Mouse (Mus musculus) Muller cell, postnatal 12 days (primary cell): Measurements from ENCODE around the gene Col3a1.

Experiments
- DNase-seq: peaks from one replicate; pipeline ENCODE4 v3.0.0-alpha.2; 2015; ENCODE audit errors: inconsistent ontology term

Col3a1 gene

DNA sequence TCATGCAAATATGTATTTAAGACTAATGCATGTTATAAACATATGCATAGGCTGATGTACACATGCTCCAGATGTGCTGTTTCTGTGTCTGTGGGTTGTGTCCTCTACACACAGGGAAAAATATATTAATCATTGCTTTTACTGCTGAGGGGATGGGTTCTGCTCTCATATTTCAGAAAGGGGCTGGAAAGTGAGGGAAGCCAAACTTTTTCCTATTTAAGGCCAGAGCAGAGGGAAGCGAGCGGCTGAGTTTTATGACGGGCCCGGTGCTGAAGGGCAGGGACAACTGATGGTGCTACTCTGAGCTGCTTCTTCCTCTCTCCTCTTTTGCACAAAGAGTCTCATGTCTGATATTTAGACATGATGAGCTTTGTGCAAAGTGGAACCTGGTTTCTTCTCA lies at the start of gene Col3a1:
TSS of gene Col3a1 (plus strand) at position 151 of the 400 bp plus-strand sequence.
- DNase-seq: no peak

DNA sequence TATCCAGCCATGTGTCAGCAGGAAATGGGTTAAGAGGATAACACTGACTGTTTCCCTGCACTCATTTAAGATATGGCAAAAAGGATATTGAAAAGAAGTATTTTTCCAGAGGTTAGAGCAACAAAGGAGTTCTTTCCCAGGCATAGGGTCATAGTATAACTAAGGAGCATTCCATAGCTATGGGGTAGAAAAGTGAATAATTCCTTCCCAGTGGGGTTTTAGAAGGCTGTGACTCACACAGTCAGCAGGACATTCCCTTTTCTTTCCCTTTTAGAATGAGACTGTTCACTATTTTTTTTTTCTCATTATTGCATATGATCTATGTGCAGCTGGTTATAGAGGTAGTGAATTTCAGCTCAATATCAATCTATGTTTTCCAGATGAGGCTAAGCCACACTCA lies 41.9 kb upstream of the Col3a1 start:
- peak; percentile 25 for DNase-seq

DNA sequence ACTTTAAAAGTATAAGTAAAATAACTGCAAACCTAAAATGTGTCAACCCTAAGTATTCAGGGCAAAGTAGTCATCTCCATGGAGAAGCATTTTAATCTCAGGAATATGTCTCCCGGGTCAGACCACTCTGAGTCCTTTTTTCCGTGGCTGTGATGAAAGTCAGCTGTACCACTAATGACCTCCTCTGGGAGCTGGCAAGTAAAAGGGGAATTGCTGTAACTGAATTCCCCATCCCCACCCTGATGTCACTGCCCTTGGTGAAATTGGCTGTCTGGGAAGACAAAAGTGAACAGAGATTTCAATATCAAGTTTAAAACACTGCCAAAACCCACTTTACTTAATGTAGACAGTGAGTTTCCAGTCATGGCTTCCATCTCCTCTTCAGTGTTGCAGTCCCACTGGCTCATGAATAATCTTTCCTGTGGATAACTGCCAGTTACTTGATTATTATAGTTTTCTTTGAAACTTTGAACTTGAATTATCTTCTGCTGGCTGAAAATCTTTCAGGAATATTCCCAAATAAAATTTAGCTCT lies 35.3 kb upstream of the Col3a1 start:
- no peak for DNase-seq

DNA sequence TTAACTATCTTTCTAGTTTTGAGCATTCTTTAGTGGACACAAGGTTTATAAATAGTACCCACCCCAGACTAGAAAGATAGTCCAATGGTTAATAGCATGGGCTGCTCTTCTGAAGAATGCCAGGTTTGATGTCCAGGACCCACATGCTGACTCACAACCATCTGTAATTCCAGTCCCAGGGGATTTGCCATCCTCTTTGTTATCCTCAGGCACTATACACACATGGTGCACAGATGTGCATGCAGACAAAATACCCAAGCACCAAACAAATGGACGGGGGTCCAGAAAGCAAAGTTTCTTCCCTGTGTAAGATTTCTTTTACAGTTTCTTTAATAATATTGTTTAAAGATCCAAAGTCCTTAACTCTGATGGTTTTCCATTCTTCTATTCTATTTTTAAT lies 23.4 kb upstream of the Col3a1 start:
- DNase-seq: no peak

DNA sequence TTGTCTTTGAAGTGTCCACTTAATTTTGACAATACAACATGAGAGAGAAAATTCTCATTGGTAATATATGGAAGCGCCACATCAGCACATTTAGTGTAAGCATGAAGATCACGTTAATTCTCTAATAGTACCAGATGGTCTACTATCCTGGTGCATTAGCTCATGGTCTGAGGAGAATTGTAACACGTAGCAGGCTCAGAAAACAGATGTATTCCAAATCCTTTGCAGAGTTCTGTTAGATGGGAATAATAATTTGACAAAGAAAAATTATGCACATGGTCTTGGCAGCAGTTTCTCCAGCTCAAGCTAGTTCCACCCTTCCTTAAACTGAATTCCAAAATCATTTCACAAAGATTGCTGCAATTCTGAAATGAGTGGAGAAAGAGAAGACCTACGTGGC lies 21.3 kb upstream of the Col3a1 start:
- DNase-seq: no peak

DNA sequence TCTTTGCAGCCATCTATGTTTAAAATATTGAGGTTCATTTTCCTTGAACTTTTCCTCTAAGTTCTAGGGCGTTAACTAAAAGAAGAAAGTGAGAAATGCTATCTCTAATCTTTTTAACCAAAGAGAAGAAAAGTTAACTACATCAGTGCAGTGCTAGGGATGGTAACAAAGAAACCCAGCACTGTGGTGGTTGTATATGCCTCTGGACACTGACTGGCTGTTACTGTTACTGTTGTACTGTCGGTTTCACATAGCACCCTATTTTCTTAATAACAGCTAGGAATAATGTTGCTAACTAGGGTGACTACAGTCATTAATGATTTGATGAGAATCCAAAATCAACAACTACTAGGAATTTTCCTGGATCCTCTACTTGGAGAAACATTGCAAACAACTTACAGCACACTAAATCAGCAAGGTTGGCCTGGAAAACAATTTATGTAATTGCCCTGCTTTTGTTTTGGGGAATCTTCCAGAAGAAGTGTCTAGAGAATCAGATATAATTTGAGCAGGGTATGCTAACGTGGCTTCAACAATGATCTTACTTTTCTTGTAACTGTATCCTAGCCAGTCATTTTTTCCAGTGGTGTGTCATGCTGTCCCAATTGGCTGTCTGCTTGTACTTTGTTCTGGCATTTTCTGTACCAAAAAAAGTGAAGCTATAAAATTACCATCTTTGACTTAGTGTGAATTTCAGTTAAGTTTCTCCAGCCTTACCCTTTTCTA lies 11.8 kb upstream of the Col3a1 start:
- DNase-seq: peak; percentile 83

DNA sequence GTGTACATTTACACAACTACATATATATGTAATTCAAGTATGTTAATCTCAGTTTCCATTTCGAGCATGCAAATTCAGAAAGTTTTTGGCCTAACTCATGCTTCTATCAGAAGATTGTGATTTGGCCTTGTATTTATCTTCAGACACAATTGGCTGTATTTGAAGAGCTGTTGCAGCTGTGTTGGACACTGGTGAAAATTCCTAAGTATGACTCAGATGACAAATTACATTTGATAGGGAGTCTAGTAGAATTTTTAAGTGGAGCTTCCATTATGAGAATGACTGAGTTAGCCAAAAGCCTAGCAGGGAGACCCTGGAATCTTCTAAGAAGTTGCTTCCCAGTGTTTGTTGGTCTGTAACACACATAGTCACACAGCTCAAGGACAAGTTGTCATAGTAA lies 7.1 kb upstream of the Col3a1 start:
- peak; percentile 78 for DNase-seq

DNA sequence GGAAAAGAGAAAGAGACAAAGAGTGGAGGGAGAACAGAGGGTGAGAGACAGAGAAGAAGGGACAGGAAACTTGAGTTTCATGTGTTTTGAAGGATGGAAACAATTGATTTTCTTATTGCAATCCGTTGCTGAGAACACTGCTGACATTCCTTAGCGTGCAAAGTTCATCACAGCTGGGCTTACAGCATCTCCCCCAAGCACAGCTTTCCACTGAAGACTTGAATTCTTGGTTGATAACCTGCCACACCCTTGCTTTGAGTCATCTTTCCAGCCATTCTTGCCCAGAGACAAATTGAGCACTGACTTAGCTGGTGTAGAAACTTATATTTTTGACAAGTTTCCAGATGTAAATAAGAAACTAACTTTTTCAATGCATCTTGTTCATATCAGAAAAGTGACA lies 2.3 kb upstream of the Col3a1 start:
- DNase-seq: no peak

DNA sequence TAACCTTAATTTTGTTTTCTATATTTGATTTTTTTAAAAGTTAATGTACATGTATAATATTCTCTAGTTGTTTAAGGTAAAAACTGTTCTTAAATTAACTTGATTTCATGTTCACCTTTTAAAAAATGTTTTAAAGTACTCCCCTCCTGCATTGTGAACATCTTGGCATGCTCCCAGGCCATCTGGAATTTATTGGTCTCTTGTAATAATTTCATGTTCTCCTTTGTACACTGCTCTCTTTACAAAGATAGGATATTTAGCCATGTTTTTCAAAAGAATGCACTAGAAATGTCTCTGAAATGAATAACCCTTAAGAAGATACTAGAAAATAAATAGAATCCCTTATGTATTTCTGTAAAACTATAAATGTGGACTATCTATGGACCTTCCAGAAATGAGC lies 624 bp downstream of the Col3a1 start:
- peak; percentile 54 for DNase-seq

DNA sequence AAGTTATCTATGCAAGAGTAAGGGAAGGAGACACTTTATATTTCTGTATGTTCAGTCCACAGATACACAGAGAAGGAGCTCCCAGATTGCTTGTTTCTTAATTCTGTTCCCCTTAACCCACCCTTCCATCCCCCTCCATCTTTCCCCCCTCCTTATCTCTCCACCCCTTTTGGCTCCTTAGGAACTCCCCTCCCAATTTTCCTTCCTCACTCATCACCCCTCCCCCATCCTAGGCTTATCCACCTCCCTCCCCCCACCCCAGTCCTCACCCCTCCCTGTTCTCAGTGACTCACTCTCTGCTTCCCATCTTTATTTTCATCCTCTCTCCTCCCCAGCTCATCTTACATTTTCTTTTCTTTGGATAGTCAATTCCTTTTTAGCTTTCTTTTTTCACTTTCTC lies 1.5 kb downstream of the Col3a1 start:
- no peak for DNase-seq

DNA sequence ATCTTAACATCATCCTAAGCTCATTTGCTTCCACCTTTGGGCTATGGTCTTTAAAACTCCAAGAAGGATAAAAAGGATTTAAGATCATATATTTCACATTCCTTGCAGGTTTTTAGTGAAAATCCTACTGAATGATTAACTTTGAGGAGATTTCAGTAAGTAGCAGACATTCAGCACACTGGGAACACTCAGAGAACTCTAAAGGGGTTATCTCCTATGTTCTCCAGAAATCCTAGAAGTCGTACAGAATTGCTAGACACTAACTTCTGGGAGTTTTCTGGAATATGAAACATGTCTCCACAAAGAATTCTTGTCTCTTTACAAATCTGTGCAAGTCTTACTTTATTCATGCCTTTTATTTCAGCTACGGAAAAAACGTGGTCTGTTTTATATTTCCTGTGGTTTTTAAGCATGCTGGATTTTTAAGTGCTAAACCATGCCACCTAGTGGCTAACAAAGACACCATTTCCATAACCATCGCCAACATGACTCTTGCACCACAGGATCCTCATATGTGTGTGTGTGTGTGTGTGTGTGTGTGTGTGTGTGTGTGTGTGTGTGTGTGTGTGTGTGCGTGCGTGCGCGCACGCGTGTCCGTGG lies 2.5 kb downstream of the Col3a1 start:
- DNase-seq: peak; percentile 57

DNA sequence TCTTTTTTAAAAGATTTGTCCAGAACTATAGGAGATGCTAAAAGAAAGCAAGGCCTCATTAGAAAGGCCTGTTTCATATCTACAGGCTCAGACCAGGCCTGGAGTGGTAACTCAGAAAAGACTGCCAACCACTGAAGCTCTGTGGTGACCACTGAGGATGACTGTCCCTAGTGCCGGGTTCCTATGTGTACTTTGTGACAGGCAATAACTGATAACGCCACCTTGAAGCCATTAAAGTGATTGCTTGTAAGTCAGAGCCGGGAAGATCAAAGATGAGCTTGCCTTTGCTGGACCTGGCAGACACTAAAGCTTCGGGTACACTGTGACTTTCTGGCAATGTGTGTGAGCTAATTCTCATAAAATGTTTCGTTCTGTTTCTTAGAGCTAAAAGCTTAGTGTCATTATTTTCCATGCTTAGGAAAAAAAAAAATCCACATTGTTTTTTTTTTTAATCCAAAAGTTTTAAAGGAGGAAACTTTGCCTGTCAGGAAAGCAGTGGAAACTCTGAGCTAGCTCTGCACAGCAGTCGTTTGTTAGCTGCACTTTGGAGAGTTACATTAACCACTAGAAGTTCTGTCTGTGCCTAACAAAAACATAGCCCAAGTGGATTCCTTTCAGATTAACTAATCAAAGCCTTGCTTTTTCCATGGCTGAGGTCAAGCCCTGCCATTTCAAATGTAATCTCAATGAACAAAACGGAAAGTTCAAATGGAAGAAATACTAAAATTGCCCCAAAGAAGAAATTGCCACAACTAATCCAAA lies 4.6 kb downstream of the Col3a1 start:
- peak; percentile 79 for DNase-seq

DNA sequence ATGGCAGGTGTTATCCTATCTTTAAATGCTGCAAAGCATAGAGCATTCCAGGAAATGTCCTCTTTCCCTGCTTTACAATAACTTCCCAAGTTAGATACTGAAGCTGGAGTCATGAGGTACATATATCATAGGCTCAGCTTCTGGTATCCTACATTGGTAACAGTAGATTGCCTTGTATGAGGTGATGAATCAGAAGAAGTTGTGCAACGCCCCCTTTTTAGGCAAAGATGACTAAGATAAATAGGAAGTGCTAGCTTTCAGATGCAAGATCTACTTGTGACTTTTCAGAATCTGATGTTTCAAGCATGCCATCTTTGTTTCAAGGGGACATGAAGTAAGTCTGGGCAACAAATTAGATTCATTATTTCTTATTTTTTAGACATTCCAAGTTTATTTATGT lies 6.9 kb downstream of the Col3a1 start:
- no peak for DNase-seq

DNA sequence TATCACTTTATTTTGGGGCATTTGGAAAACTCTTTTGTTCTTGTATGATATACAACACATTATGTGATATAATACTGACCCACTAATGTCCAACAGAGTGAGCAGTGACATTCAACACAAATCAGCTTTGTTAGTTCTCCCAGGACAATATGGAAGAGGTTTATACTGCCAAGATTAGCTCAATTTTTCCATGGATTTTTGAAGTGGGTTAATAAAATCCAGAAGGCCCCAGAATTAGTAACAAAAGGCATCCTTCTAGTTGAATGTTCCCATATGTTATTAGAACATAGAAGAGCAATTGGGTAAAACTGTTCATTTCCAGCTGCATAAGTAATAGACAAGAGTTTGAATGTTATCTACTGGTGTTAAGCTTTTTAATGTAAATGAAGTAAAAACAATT lies 9.5 kb downstream of the Col3a1 start:
- DNase-seq: no peak

DNA sequence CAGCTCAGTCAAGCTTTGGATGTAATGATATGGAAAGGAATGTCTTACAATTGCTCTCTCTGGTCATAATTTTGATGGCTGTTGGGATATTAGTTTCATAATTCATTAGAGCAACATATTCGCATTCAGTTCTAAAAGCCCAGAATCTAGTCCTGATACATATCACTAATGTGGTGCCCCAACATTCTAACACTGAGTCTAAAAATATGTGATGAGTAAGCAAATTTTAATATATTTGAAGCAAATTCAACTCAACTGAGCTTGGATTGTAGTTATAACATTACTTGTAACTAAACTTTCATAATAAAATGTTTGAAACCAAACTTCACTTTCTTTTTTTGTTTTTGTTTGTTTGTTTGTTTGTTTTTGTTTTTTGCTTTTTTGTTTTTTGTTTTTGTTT lies 17.8 kb downstream of the Col3a1 start:
- DNase-seq: no peak

DNA sequence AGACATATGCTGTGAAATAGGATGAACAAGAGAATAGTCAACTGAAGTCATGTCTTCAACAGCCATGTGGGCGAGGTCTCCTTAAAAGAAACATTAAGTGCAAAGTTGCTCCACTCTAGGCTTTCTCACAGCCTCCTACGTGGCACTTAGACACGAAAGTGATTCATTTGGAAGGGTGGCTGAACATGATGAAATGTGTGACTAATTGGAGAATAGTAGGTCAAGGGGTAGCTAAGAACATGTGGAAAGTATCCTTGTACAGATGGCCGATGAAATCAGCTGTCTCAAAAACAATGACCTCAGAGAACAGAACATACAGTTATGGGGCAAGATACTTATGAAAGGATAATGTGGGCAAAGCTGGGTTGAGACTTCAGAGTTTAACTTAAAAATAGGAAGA lies 44.6 kb downstream of the Col3a1 start:
- DNase-seq: peak; percentile 46

DNA sequence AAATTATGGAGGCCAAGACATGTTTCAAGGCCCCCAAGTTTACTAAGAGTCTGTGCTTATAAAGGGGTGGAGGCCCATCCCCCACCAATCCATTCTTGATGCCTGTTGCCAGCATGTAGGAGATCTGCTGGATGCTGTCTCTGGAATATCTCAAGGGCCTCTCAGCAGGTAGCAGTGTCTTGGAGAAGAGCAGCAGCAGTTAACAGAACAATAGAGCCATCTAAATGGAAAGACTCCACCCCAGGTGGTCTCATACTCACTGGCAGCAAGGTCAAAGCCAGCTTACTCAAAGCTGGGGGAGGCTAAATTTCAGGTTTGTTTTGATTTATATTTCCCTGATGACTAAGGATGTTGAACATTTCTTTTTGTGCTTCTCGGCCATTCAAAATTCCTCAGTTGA lies 46.7 kb downstream of the Col3a1 start:
- no peak for DNase-seq

DNA sequence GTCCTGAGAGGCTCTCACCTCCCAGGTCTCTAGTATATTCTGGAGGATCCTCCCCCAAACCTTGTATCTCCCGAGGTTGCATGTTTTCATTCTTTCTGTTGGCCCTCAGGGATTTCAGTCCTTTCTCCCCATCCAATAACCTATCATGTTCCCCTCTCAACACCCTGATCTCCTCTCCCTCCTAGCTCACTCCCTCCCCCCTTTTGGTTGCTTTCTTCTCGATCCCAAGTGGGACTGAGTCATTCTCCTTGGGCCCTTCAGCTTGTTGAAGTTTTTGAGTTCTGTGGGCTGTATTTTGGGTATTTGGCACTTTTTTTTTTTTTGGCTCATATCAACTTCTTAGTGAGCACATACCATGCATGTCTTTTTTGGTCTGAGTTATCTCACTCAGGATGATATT lies 47.8 kb downstream of the Col3a1 start:
- DNase-seq: no peak

DNA sequence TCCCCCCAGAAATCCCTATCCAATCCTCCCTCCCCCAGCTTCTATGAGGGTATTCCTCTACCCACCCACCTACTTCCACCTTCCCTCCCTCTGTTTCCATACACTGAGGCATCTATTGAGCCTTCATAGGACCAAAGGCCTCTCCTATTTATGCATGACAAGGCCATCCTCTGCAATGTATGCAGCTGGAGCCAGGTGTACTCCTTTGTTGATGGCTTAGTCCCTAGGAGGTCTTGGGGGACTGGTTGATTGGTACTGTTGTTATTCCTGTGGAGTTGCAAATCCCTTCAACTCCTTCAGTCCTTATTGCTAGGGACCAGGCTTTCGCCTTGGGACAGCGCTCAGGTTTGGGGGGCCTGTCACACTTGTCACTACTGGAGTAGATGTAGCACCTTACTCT lies 48.3 kb downstream of the Col3a1 start:
- DNase-seq: no peak

DNA sequence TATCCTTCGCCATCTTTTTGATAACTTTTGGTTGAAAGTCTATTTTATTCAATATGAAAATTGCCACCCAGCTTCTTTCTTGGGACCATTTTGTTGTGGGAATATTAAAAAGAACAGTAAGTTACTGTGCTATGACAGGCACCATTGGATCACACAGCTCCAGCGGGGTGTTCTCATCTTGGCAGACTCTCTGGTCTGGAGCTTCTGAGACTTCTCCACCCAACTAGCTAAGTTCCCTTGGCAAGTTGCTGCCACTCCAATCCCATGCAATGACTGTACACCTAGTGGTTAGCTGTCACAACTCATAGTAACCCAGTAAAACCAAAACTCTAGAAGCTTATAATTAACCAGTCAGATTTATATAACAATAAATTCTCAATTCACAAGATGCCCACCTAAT lies 51.9 kb downstream of the Col3a1 start:
- no peak for DNase-seq

DNA sequence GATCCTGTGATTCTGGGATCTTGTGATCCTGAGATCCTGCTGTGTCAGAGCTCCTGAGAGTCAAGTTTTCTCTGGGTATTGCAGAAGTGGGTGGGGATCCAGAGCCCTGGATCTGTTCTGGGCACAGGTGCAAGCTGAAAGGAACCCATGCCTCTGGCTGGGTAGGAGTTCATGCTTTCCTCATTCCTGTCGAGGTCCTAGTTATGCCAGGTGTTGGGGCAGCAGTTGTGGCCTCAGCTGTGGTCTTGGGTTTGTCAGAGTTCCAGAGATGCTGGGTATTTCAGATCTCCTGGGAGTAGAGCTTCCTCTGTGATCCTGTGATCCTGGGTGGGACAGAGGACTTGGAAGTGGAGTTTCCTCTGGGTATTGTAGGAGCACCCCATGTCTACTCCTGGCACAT lies 54.1 kb downstream of the Col3a1 start:
- DNase-seq: no peak

DNA sequence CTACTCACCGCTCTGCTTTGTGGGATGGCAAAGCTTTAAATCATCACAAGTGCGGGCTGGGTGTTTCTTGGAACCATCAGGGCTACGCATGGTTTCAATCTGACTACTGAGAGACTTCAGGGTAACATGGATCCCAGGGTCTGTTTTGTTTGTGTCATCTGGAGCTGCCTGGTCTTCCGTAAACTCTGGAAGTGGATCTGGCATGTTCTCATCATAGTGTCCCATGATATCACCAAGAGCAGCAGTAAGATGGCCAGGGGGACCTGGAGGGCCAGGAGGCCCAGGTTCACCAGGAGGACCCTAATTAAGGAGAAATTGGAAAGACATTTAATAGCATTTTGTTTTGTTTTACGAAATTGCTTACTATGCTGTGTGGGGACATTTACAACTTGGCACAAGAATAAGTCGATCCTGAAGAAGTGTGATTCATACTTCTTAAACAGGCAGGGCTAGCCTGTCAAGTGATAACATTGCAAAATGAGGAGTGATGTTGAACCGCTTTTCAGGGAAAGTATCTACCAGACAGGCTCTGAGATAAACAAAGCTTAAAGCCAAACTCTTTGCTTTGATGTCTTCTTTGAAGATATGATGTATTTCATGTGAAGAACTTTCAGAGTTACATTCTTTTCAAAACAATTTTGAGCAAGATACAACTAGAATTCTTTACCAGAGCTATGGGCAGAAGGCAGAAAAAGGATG lies 68.8 kb downstream of the Col3a1 start:
- no peak for DNase-seq
